Mouse (Mus musculus): Measurements from ENCODE around the gene Dpysl4. TPM values are rescaled to one million over a fixed set of nuclear protein-coding genes. Genes with fewer than 3 reads are reported as not detected.

The Dpysl4 gene
- polyA plus RNA-seq, 2 experiments, result 21.6 to 26.4 TPM

GRCm38 (mm10) chr7:139092676-139093075 is 6.9 kb downstream of the Dpysl4 start:
- Histone ChIP-seq H3K4me2 (replicated peaks; ENCODE audit: low read depth, low read length, severe bottlenecking) (no peak overlapping the region), H3K27ac (replicated peaks; ENCODE audit: low read depth, low read length) (no peak overlapping the region), H3K36me3 (ENCODE audit: control insufficient read depth, insufficient read depth, low read length) (peaks cover 15% of the 10 kb centered on the region), H3K4me1 (ENCODE audit: control insufficient read depth, insufficient read depth, low read length) (peaks cover 5% of the 10 kb centered on the region), H3K9ac (ENCODE audit: low read depth, low read length, severe bottlenecking) (no peak overlapping the region), H3K4me3 (replicated peaks; ENCODE audit: low read length) (no peak overlapping the region), H3K9me3 (ENCODE audit: control insufficient read depth, low read length) (no peaks in the 10 kb centered on the region), H3K27me3 (ENCODE audit: control insufficient read depth, insufficient read depth, low read length) (no peaks in the 10 kb centered on the region)
- no peak for ATAC-seq (ENCODE audit: low FRiP score, low read depth)
- no peak for TF ChIP-seq POLR2A (IDR thresholded peaks at IDR 0.05; ENCODE audit: borderline replicate concordance, extremely low read depth, insufficient read depth, insufficient read length)
- DNase-seq (ENCODE audit: low spot score), result no peak
- WGBS, result 96% methylated on average over 5 of the region's 5 CpGs

GRCm38 (mm10) chr7:139093124-139093523 is 7.3 kb downstream of the Dpysl4 start:
- ATAC-seq (ENCODE audit: low FRiP score, low read depth), result no peak
- WGBS, result 86% methylated on average over 5 of the region's 5 CpGs
- peaks cover 20% of the 10 kb centered on the region for H3K36me3 ChIP-seq (ENCODE audit: control insufficient read depth, insufficient read depth, low read length)

GRCm38 (mm10) chr7:139093781-139094180 is 8.0 kb downstream of the Dpysl4 start:
- H3K4me1 ChIP-seq (ENCODE audit: control insufficient read depth, insufficient read depth, low read length), result no peaks in the 10 kb centered on the region
- TF ChIP-seq POLR2A (IDR thresholded peaks at IDR 0.05; ENCODE audit: borderline replicate concordance, extremely low read depth, insufficient read depth, insufficient read length), result no peak
- WGBS, result 81% methylated on average over 7 of the region's 7 CpGs
- peaks cover 21% of the 10 kb centered on the region for H3K36me3 ChIP-seq (ENCODE audit: control insufficient read depth, insufficient read depth, low read length)
- DNase-seq (ENCODE audit: low spot score) (no peak), ATAC-seq (ENCODE audit: low FRiP score, low read depth) (no peak)
- H3K4me2 ChIP-seq (replicated peaks; ENCODE audit: low read depth, low read length, severe bottlenecking), result no peak overlapping the region
- no peak overlapping the region for H3K4me3 ChIP-seq (replicated peaks; ENCODE audit: low read length)
- H3K9ac ChIP-seq (ENCODE audit: low read depth, low read length, severe bottlenecking), result no peak overlapping the region
- H3K27ac ChIP-seq (replicated peaks; ENCODE audit: low read depth, low read length), result no peak overlapping the region
- no peaks in the 10 kb centered on the region for H3K9me3 ChIP-seq (ENCODE audit: control insufficient read depth, low read length)
- H3K27me3 ChIP-seq (ENCODE audit: control insufficient read depth, insufficient read depth, low read length), result no peaks in the 10 kb centered on the region

More at GRCm38 (mm10) chr7:139093124-139093523, 7.3 kb downstream of the Dpysl4 start:
- Histone ChIP-seq H3K4me2 (replicated peaks; ENCODE audit: low read depth, low read length, severe bottlenecking) (no peak overlapping the region), H3K4me3 (replicated peaks; ENCODE audit: low read length) (no peak overlapping the region), H3K9me3 (ENCODE audit: control insufficient read depth, low read length) (no peaks in the 10 kb centered on the region), H3K27ac (replicated peaks; ENCODE audit: low read depth, low read length) (no peak overlapping the region), H3K4me1 (ENCODE audit: control insufficient read depth, insufficient read depth, low read length) (peaks cover under 1% of the 10 kb centered on the region; the same call in 1 of the 2 replicates), H3K9ac (ENCODE audit: low read depth, low read length, severe bottlenecking) (no peak overlapping the region), H3K27me3 (ENCODE audit: control insufficient read depth, insufficient read depth, low read length) (no peaks in the 10 kb centered on the region)
- TF ChIP-seq POLR2A (IDR thresholded peaks at IDR 0.05; ENCODE audit: borderline replicate concordance, extremely low read depth, insufficient read depth, insufficient read length), result no peak
- DNase-seq (ENCODE audit: low spot score), result no peak

- Histone ChIP-seq H3K27ac (replicated peaks; ENCODE audit: low read depth, low read length) (no peak overlapping the region), H3K4me1 (ENCODE audit: control insufficient read depth, insufficient read depth, low read length) (no peaks in the 10 kb centered on the region), H3K27me3 (ENCODE audit: control insufficient read depth, insufficient read depth, low read length) (no peaks in the 10 kb centered on the region), H3K4me3 (replicated peaks; ENCODE audit: low read length) (no peak overlapping the region), H3K9me3 (ENCODE audit: control insufficient read depth, low read length) (no peaks in the 10 kb centered on the region), H3K9ac (ENCODE audit: low read depth, low read length, severe bottlenecking) (no peak overlapping the region), H3K4me2 (replicated peaks; ENCODE audit: low read depth, low read length, severe bottlenecking) (no peak overlapping the region), H3K36me3 (ENCODE audit: control insufficient read depth, insufficient read depth, low read length) (peaks cover 21% of the 10 kb centered on the region)
- DNase-seq (ENCODE audit: low spot score) (no peak), ATAC-seq (ENCODE audit: low FRiP score, low read depth) (no peak)
- 88% methylated on average over 6 of the region's 6 CpGs for WGBS
- TF ChIP-seq POLR2A (IDR thresholded peaks at IDR 0.05; ENCODE audit: borderline replicate concordance, extremely low read depth, insufficient read depth, insufficient read length), result no peak
Measured at GRCm38 (mm10) chr7:139094761-139095160, 9.0 kb downstream of the Dpysl4 start.

GRCm38 (mm10) chr7:139095282-139095681 is 9.5 kb downstream of the Dpysl4 start:
- Histone ChIP-seq H3K4me1 (ENCODE audit: control insufficient read depth, insufficient read depth, low read length) (no peaks in the 10 kb centered on the region), H3K9ac (ENCODE audit: low read depth, low read length, severe bottlenecking) (no peak overlapping the region), H3K27ac (replicated peaks; ENCODE audit: low read depth, low read length) (no peak overlapping the region), H3K36me3 (ENCODE audit: control insufficient read depth, insufficient read depth, low read length) (peaks cover 21% of the 10 kb centered on the region), H3K27me3 (ENCODE audit: control insufficient read depth, insufficient read depth, low read length) (no peaks in the 10 kb centered on the region), H3K4me3 (replicated peaks; ENCODE audit: low read length) (no peak overlapping the region), H3K4me2 (replicated peaks; ENCODE audit: low read depth, low read length, severe bottlenecking) (no peak overlapping the region), H3K9me3 (ENCODE audit: control insufficient read depth, low read length) (no peaks in the 10 kb centered on the region)
- ATAC-seq (ENCODE audit: low FRiP score, low read depth) (no peak), DNase-seq (ENCODE audit: low spot score) (no peak)
- TF ChIP-seq POLR2A (IDR thresholded peaks at IDR 0.05; ENCODE audit: borderline replicate concordance, extremely low read depth, insufficient read depth, insufficient read length), result no peak
- 91% methylated on average over 7 of the region's 7 CpGs for WGBS

GRCm38 (mm10) chr7:139096399-139096798 is 10.6 kb downstream of the Dpysl4 start:
- Histone ChIP-seq H3K27ac (replicated peaks; ENCODE audit: low read depth, low read length) (no peak overlapping the region), H3K4me3 (replicated peaks; ENCODE audit: low read length) (no peak overlapping the region), H3K27me3 (ENCODE audit: control insufficient read depth, insufficient read depth, low read length) (no peaks in the 10 kb centered on the region), H3K36me3 (ENCODE audit: control insufficient read depth, insufficient read depth, low read length) (peaks cover 26% of the 10 kb centered on the region), H3K4me2 (replicated peaks; ENCODE audit: low read depth, low read length, severe bottlenecking) (no peak overlapping the region), H3K9ac (ENCODE audit: low read depth, low read length, severe bottlenecking) (no peak overlapping the region), H3K4me1 (ENCODE audit: control insufficient read depth, insufficient read depth, low read length) (no peaks in the 10 kb centered on the region), H3K9me3 (ENCODE audit: control insufficient read depth, low read length) (no peaks in the 10 kb centered on the region)
- no peak for TF ChIP-seq POLR2A (IDR thresholded peaks at IDR 0.05; ENCODE audit: borderline replicate concordance, extremely low read depth, insufficient read depth, insufficient read length)
- WGBS, result 91% methylated on average over 6 of the region's 6 CpGs
- DNase-seq (ENCODE audit: low spot score) (no peak), ATAC-seq (ENCODE audit: low FRiP score, low read depth) (no peak)

All from limb, embryonic 14.5 days (tissue).